Mouse (Mus musculus): ENCODE measurements around the gene Rgs5.

- TF ChIP-seq CTCF (IDR thresholded peaks at IDR 0.05; ENCODE audit: insufficient read depth, low read length), result peak; percentile 26; the same call in 1 of the 2 replicates
- TF ChIP-seq POLR2A (IDR thresholded peaks at IDR 0.05; ENCODE audit: borderline replicate concordance, extremely low read depth, low read depth, low read length), result no peak
Measured at GRCm38 (mm10) chr1:169670705-169671104, 15.4 kb downstream of the Rgs5 start.

All from lung, adult 2 months (tissue).